Comparison of ENCODE assay signal across 7 mouse cellular contexts in genomic region chr2:160911558-160912201, GRCm38 (mm10). TPM values are rescaled to one million over a fixed set of nuclear protein-coding genes. Genes with fewer than 3 reads are reported as not detected.
DNase-seq lines count a peak whose midpoint lies in the region; ATAC-seq and TF ChIP-seq lines count a peak whose summit lies in the region.

No protein-coding gene starts in this region.

- H3K4me3 ChIP-seq in forebrain, embryonic 13.5 days = peak overlapping the region; percentile 50
- peak overlapping the region; percentile 46 for H3K4me3 ChIP-seq in intestine, postnatal 0 days (ENCODE audit: low read depth, low read length)
- H3K4me3 ChIP-seq in neural tube, embryonic 15.5 days (replicated peaks) = peak overlapping the region; percentile 46

- peaks cover 21% of the 10 kb centered on the region for H3K4me1 ChIP-seq in forebrain, embryonic 13.5 days
- H3K4me1 ChIP-seq in intestine, postnatal 0 days (replicated peaks; ENCODE audit: control insufficient read depth, insufficient read depth, low read length) = no peaks in the 10 kb centered on the region
- H3K4me1 ChIP-seq in neural tube, embryonic 15.5 days = peaks cover 13% of the 10 kb centered on the region

- peak; percentile 20 for DNase-seq in thymus, postnatal 4 days
- DNase-seq in thymus, postnatal 14 days = no peak
- DNase-seq in natural killer cell, adult 2 months (ENCODE audit: low spot score in 2 of 2) = no peak

- 2% methylated on average over 59 of the region's 64 CpGs for WGBS in forebrain, embryonic 13.5 days
- 1% methylated on average over 64 of the region's 64 CpGs for WGBS in intestine, postnatal 0 days
- 2% methylated on average over 58 of the region's 64 CpGs for WGBS in neural tube, embryonic 15.5 days

- H3K27ac ChIP-seq in forebrain, embryonic 13.5 days = no peak overlapping the region
- peak overlapping the region; percentile 41; the same call in 1 of the 2 replicates for H3K27ac ChIP-seq in intestine, postnatal 0 days (ENCODE audit: low read depth, low read length)
- H3K27ac ChIP-seq in neural tube, embryonic 15.5 days (replicated peaks) = no peak overlapping the region

- TF ChIP-seq CTCF in intestine, postnatal 0 days (IDR thresholded peaks at IDR 0.05; ENCODE audit: low read depth) = no peak

- ATAC-seq in forebrain, embryonic 13.5 days = peak; percentile 69
- ATAC-seq in intestine, postnatal 0 days = no peak; the same call in 1 of the 2 replicates
- peak; percentile 36; the same call in 1 of the 2 replicates for ATAC-seq in neural tube, embryonic 15.5 days (ENCODE audit: low FRiP score)
- no peak for ATAC-seq in erythroid progenitor cell, adult 5-6 weeks (replicated peaks; ENCODE audit: low FRiP score, poor library complexity, severe bottlenecking)

- peaks cover 62% of the 10 kb centered on the region for H3K27me3 ChIP-seq in forebrain, embryonic 13.5 days
- peaks cover 16% of the 10 kb centered on the region for H3K27me3 ChIP-seq in intestine, postnatal 0 days (replicated peaks; ENCODE audit: control insufficient read depth, insufficient read depth, low read length)
- peaks cover 46% of the 10 kb centered on the region for H3K27me3 ChIP-seq in neural tube, embryonic 15.5 days (replicated peaks)

- no peaks in the 10 kb centered on the region for H3K36me3 ChIP-seq in forebrain, embryonic 13.5 days (ENCODE audit: poor library complexity, severe bottlenecking)
- H3K36me3 ChIP-seq in intestine, postnatal 0 days (ENCODE audit: control insufficient read depth, insufficient read depth) = no peaks in the 10 kb centered on the region
- no peaks in the 10 kb centered on the region for H3K36me3 ChIP-seq in neural tube, embryonic 15.5 days

- H3K9ac ChIP-seq in forebrain, embryonic 13.5 days = peak overlapping the region; percentile 65
- H3K9ac ChIP-seq in intestine, postnatal 0 days (ENCODE audit: low read depth, low read length) = peak overlapping the region; percentile 46; the same call in 1 of the 2 replicates
- peak overlapping the region; percentile 42 for H3K9ac ChIP-seq in neural tube, embryonic 15.5 days (replicated peaks)

- H3K4me2 ChIP-seq in forebrain, embryonic 13.5 days = peak overlapping the region; percentile 90
- peak overlapping the region; percentile 78 for H3K4me2 ChIP-seq in intestine, postnatal 0 days (replicated peaks; ENCODE audit: low read depth)
- peak overlapping the region; percentile 90 for H3K4me2 ChIP-seq in neural tube, embryonic 15.5 days

- H3K9me3 ChIP-seq in forebrain, embryonic 13.5 days (replicated peaks) = no peaks in the 10 kb centered on the region
- no peaks in the 10 kb centered on the region for H3K9me3 ChIP-seq in intestine, postnatal 0 days (ENCODE audit: control insufficient read depth)
- H3K9me3 ChIP-seq in neural tube, embryonic 15.5 days (replicated peaks) = no peaks in the 10 kb centered on the region

RNA-seq across cellular contexts. Expression of gene Emilin3, which starts 0.4 kb away (rescaled TPM):
- 0.72 and 0.84 TPM in 2 replicates for polyA plus RNA-seq in forebrain, embryonic 13.5 days (2015; fragmentation: Nextera tagmentation; extraction: Ambion mirVana)
- 7.6 and 8.6 TPM in 2 replicates for polyA plus RNA-seq in intestine, postnatal 0 days (2015; fragmentation: Nextera tagmentation; extraction: Ambion mirVana)
- 1.3 and 6.5 TPM in 2 replicates for polyA plus RNA-seq in neural tube, embryonic 15.5 days (2015; fragmentation: Nextera tagmentation; extraction: Ambion mirVana)
- not detected in 2 replicates for total RNA-seq in erythroid progenitor cell, adult 5-6 weeks (2015; ENCODE audit: low replicate concordance)
- not detected in 2 replicates for total RNA-seq in erythroid progenitor cell, adult 5-6 weeks (2017; ENCODE audit: low replicate concordance)

RNA-seq across cellular contexts. Expression of gene Lpin3, which starts 31.2 kb away (rescaled TPM):
- polyA plus RNA-seq in forebrain, embryonic 13.5 days (2015; fragmentation: Nextera tagmentation; extraction: Ambion mirVana) = 0.06 and 0.21 TPM in 2 replicates
- 16.5 and 19.4 TPM in 2 replicates for polyA plus RNA-seq in intestine, postnatal 0 days (2015; fragmentation: Nextera tagmentation; extraction: Ambion mirVana)
- 0.72 and 1.6 TPM in 2 replicates for polyA plus RNA-seq in neural tube, embryonic 15.5 days (2015; fragmentation: Nextera tagmentation; extraction: Ambion mirVana)
- total RNA-seq in erythroid progenitor cell, adult 5-6 weeks (2015; ENCODE audit: low replicate concordance) = not detected in 2 replicates
- total RNA-seq in erythroid progenitor cell, adult 5-6 weeks (2017; ENCODE audit: low replicate concordance) = not detected in 2 replicates

RNA-seq across cellular contexts. Expression of gene Zhx3, which starts 38.9 kb away (rescaled TPM):
- polyA plus RNA-seq in forebrain, embryonic 13.5 days (2015; fragmentation: Nextera tagmentation; extraction: Ambion mirVana) = 13.7 and 14.0 TPM in 2 replicates
- polyA plus RNA-seq in intestine, postnatal 0 days (2015; fragmentation: Nextera tagmentation; extraction: Ambion mirVana) = 3.5 and 4.4 TPM in 2 replicates
- polyA plus RNA-seq in neural tube, embryonic 15.5 days (2015; fragmentation: Nextera tagmentation; extraction: Ambion mirVana) = 17.6 and 17.9 TPM in 2 replicates
- 2.1 and 5.8 TPM in 2 replicates for total RNA-seq in erythroid progenitor cell, adult 5-6 weeks (2015; ENCODE audit: low replicate concordance)
- 2.1 and 7.3 TPM in 2 replicates for total RNA-seq in erythroid progenitor cell, adult 5-6 weeks (2017; ENCODE audit: low replicate concordance)

Comparison
In these comparisons a context has a peak if more than half of its experiments do, and no peak if none do; other contexts are left out.
1. ATAC-seq: peak in forebrain, embryonic 13.5 days (single experiment) and neural tube, embryonic 15.5 days (single experiment); none in intestine, postnatal 0 days (single experiment) and erythroid progenitor cell, adult 5-6 weeks (single experiment).
2. Peak in every context shown above with its lines, with median percentiles within 50 percentile points of each other: H3K4me2 ChIP-seq, H3K4me3 ChIP-seq and H3K9ac ChIP-seq.